Mouse (Mus musculus) mouse embryonic stem cell (cell line): ENCODE measurements around the gene Pfkp.

Experiments
- in situ Hi-C, 2 experiments: fragments of 300-500 bp; cut with MboI; formaldehyde crosslinking; loops; 1 replicate in 1 of 2; 3 replicates in 1 of 2; pipeline ENCODE4 v1.14.3; 2019 to 2020; ENCODE audit warnings: low sequenced_read_pairs in 2 of 2, low pct_unique_long_range_greater_than_20kb in 1 of 2, mixed read lengths in 1 of 2; ENCODE audit not compliant: unreplicated experiment in 1 of 2

Gene Pfkp

GRCm38 (mm10) chr13:6648669-6649233 lies at the start of gene Pfkp:
Pfkp (minus strand) TSS chr13:6648777.
- in situ Hi-C loops: no loop called here

- in situ Hi-C loops: no loop called here
Measured at GRCm38 (mm10) chr13:6690607-6691006, 42.0 kb upstream of the Pfkp start.

GRCm38 (mm10) chr13:6689962-6690361 lies 41.4 kb upstream of the Pfkp start:
- in situ Hi-C loops: no loop called here

GRCm38 (mm10) chr13:6688790-6689433 lies 40.3 kb upstream of the Pfkp start:
- in situ Hi-C loops: no loop called here

GRCm38 (mm10) chr13:6666887-6667286 lies 18.3 kb upstream of the Pfkp start:
- in situ Hi-C loops: no loop called here

- in situ Hi-C loops: no loop called here
Measured at GRCm38 (mm10) chr13:6665506-6665905, 16.9 kb upstream of the Pfkp start.

GRCm38 (mm10) chr13:6664216-6664615 lies 15.6 kb upstream of the Pfkp start:
- in situ Hi-C loops: no loop called here

- in situ Hi-C loops: no loop called here
Measured at GRCm38 (mm10) chr13:6659314-6659713, 10.7 kb upstream of the Pfkp start.

- in situ Hi-C loops: no loop called here
Measured at GRCm38 (mm10) chr13:6657300-6657699, 8.7 kb upstream of the Pfkp start.

GRCm38 (mm10) chr13:6649542-6649941 lies 965 bp upstream of the Pfkp start:
- in situ Hi-C loops: no loop called here

- in situ Hi-C loops: no loop called here
Measured at GRCm38 (mm10) chr13:6647992-6648668, 447 bp downstream of the Pfkp start.

- in situ Hi-C loops: no loop called here
Measured at GRCm38 (mm10) chr13:6647067-6647991, 1.2 kb downstream of the Pfkp start.

- in situ Hi-C loops: no loop called here
Measured at GRCm38 (mm10) chr13:6646674-6647066, 1.9 kb downstream of the Pfkp start.

- in situ Hi-C loops: no loop called here
Measured at GRCm38 (mm10) chr13:6646266-6646665, 2.3 kb downstream of the Pfkp start.

GRCm38 (mm10) chr13:6643968-6644367 lies 4.6 kb downstream of the Pfkp start:
- in situ Hi-C loops: no loop called here

- in situ Hi-C loops: no loop called here
Measured at GRCm38 (mm10) chr13:6643026-6643425, 5.6 kb downstream of the Pfkp start.

GRCm38 (mm10) chr13:6642453-6642852 lies 6.1 kb downstream of the Pfkp start:
- in situ Hi-C loops: no loop called here

- in situ Hi-C loops: no loop called here
Measured at GRCm38 (mm10) chr13:6641497-6641896, 7.1 kb downstream of the Pfkp start.

- in situ Hi-C loops: no loop called here
Measured at GRCm38 (mm10) chr13:6639507-6640030, 9.0 kb downstream of the Pfkp start.
